Mouse (Mus musculus) liver, embryonic 15.5 days (tissue): ENCODE measurements around the gene Aph1c. TPM values are rescaled to one million over a fixed set of nuclear protein-coding genes. Genes with fewer than 3 reads are reported as not detected.
A peak's percentile ranks its signal among the peaks of the same experiment; 100 is the strongest.

ENCODE experiments used
- ATAC-seq: fragments of 200-750 bp; cut with Nextera tagmentation; 2 replicates; pipeline ENCODE4 v1.8.0; 2017; ENCODE audit warnings: moderate number of reproducible peaks, mild to moderate bottlenecking, moderate library complexity; ENCODE audit not compliant: insufficient read depth
- H3K27ac ChIP-seq: fragments of 300-500 bp; sonication (generic); replicated peaks from 2 replicates; pipeline ENCODE4 v1.5.1; 2015; ENCODE audit warnings: mild to moderate bottlenecking, inconsistent platforms
- H3K27me3 ChIP-seq: fragments of 300-500 bp; sonication (generic); 2 replicates; pipeline ENCODE4 v1.6.1; 2015; ENCODE audit warnings: mild to moderate bottlenecking, inconsistent platforms
- H3K36me3 ChIP-seq: fragments of 300-500 bp; sonication (generic); replicated peaks from 2 replicates; pipeline ENCODE4 v1.6.1; 2015; ENCODE audit warnings: moderate library complexity, mild to moderate bottlenecking, inconsistent platforms
- H3K4me1 ChIP-seq: fragments of 300-500 bp; sonication (generic); replicated peaks from 2 replicates; pipeline ENCODE4 v1.6.1; 2015; ENCODE audit warnings: inconsistent platforms
- H3K4me2 ChIP-seq: fragments of 300-500 bp; sonication (generic); 2 replicates; pipeline ENCODE4 v1.6.1; 2015; ENCODE audit warnings: moderate library complexity, mild to moderate bottlenecking, inconsistent platforms
- H3K4me3 ChIP-seq: fragments of 300-500 bp; sonication (generic); replicated peaks from 2 replicates; pipeline ENCODE4 v1.5.1; 2015; ENCODE audit warnings: mild to moderate bottlenecking, inconsistent platforms
- H3K9ac ChIP-seq: fragments of 300-500 bp; sonication (generic); 2 replicates; pipeline ENCODE4 v1.6.1; 2015; ENCODE audit warnings: moderate library complexity, mild to moderate bottlenecking, inconsistent platforms
- H3K9me3 ChIP-seq: fragments of 300-500 bp; sonication (generic); replicated peaks from 2 replicates; pipeline ENCODE4 v1.6.1; 2016; ENCODE audit warnings: inconsistent platforms
- WGBS: fragments of 180-500 bp; shearing (Covaris S2); methylation state at CpG from one replicate; pipeline ENCODE4 v1.1.7; 2015; ENCODE audit warnings: mixed read lengths; ENCODE audit not compliant: insufficient replicate concordance; 5-methylcytosine and 5-hydroxymethylcytosine counted together
- polyA plus RNA-seq: library from polyadenylated mRNA; unstranded; fragments of >200 nt; fragmentation: Nextera tagmentation; extraction: Ambion mirVana; gene quantifications from 2 replicates; pipeline ENCODE4 v1.2.1, GENCODE M21; 2015

Gene Aph1c
- polyA plus RNA-seq, 1 experiment from 2014 or later: 3.5 TPM

DNA sequence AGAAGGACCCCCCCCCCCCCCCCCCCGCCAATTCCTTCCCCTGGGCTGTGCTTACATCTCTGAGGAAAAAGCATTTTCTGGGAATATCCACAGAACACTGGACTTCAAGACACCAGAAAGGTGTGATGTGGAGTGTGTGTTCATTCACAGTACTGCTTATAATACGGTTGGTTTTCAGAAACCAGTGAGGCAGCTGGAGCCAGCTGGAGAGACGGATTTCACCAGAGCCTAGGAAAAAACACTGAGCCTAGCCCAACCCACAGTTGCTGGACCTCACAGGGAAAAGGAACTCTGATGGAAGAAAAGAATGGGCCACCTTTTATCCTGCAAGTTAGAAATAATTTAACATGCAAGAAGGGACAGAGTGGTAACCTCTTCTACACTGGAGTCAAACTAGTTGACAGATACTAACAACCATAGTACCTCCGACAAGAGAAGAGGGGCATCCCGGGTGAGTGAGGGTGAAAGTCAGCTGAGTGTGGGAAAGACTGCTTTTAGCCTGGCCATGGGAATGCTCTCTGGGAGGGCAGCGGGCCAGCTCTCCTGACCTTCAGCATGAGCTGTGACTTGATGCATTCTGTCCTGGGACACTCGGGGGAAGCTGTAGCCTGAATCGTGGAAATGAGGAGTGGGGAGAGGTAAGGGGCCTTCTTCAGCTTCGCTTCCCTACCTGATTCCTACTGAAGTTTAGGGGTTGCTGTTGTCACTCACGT lies 37.6 kb upstream of the Aph1c start:
- no peak for ATAC-seq
- WGBS: 85% methylated on average over 10 of the region's 10 CpGs

GRCm38 (mm10) chr9:66864708-66865107 lies 30.2 kb upstream of the Aph1c start:
- H3K27ac ChIP-seq: no peak overlapping the region
- H3K36me3 ChIP-seq: peaks cover 27% of the 10 kb centered on the region
- no peak for ATAC-seq
- no peak overlapping the region for H3K9ac ChIP-seq
- no peaks in the 10 kb centered on the region for H3K27me3 ChIP-seq
- H3K4me2 ChIP-seq: no peak overlapping the region
- H3K4me1 ChIP-seq: 0 out of 2 replicates have a peak, but pooled peaks cover 3% of the 10 kb centered on the region
- H3K9me3 ChIP-seq: no peaks in the 10 kb centered on the region
- H3K4me3 ChIP-seq: no peak overlapping the region
- whole genome bisulfite sequencing: 80% methylated on average over 3 of the region's 3 CpGs

More for the DNA sequence above, 37.6 kb upstream of the Aph1c start:
- no peaks in the 10 kb centered on the region for H3K9me3 ChIP-seq
- peaks cover 9% of the 10 kb centered on the region for H3K4me1 ChIP-seq
- no peak overlapping the region for H3K4me3 ChIP-seq
- H3K27ac ChIP-seq: no peak overlapping the region
- peaks cover 17% of the 10 kb centered on the region for H3K36me3 ChIP-seq
- no peak overlapping the region for H3K9ac ChIP-seq
- H3K27me3 ChIP-seq: no peaks in the 10 kb centered on the region
- no peak overlapping the region for H3K4me2 ChIP-seq

GRCm38 (mm10) chr9:66863456-66863855 lies 28.9 kb upstream of the Aph1c start:
- Histone ChIP-seq H3K9me3 (no peaks in the 10 kb centered on the region), H3K27ac (no peak overlapping the region), H3K27me3 (no peaks in the 10 kb centered on the region), H3K4me2 (no peak overlapping the region), H3K36me3 (peaks cover 40% of the 10 kb centered on the region), H3K4me1 (0 out of 2 replicates have a peak, but pooled peaks cover 11% of the 10 kb centered on the region), H3K4me3 (no peak overlapping the region), H3K9ac (no peak overlapping the region)
- 91% methylated on average over 3 of the region's 3 CpGs for WGBS
- ATAC-seq: no peak

- Histone ChIP-seq H3K4me1 (0 out of 2 replicates have a peak, but pooled peaks cover 8% of the 10 kb centered on the region), H3K27ac (no peak overlapping the region), H3K27me3 (no peaks in the 10 kb centered on the region), H3K9ac (no peak overlapping the region), H3K4me2 (no peak overlapping the region), H3K4me3 (no peak overlapping the region), H3K9me3 (no peaks in the 10 kb centered on the region), H3K36me3 (peaks cover 49% of the 10 kb centered on the region)
- ATAC-seq: no peak
- 81% methylated on average over 4 of the region's 4 CpGs for WGBS
Observed at GRCm38 (mm10) chr9:66862202-66862601, 27.7 kb upstream of the Aph1c start.

DNA sequence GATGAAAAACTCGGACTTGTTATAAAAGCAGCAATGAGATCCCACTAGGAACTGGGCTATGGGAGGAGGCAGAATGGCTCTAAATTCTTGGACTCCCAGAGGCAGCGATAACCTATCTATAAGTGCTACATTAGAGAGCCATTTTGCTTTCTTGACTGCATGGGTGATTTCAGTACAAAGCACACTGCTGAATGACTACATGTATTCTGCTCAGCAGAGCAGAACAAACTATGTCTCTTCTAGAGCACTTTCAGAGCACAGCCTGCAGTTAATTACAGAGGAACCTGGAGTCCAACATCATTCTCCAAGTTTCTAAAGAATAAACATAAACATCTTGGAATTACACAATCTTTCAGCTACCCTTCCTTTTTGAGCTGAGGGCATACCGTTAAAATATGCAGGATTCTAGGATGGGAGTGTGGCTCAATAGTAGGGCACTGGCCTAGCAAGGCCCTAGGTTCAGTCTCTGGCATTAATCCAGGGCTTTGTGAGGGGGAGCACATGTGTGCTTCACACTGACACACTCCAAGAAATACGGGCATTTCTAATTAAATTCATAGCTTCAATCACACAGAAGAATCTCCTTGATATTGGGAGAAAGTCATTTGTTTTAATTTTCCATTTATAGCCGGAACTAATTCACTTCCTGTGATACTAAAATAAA lies 26.7 kb upstream of the Aph1c start:
- 83% methylated on average over 5 of the region's 5 CpGs for WGBS
- ATAC-seq: no peak
- H3K4me3 ChIP-seq: no peak overlapping the region
- 0 out of 2 replicates have a peak, but pooled peaks cover 8% of the 10 kb centered on the region for H3K4me1 ChIP-seq
- no peak overlapping the region for H3K4me2 ChIP-seq
- H3K36me3 ChIP-seq: peaks cover 54% of the 10 kb centered on the region
- H3K27me3 ChIP-seq: no peaks in the 10 kb centered on the region
- no peak overlapping the region for H3K9ac ChIP-seq
- H3K27ac ChIP-seq: no peak overlapping the region
- H3K9me3 ChIP-seq: no peaks in the 10 kb centered on the region

- no peak overlapping the region for H3K4me3 ChIP-seq
- no peaks in the 10 kb centered on the region for H3K27me3 ChIP-seq
- 85% methylated on average over 5 of the region's 5 CpGs for WGBS
- H3K27ac ChIP-seq: no peak overlapping the region
- H3K9me3 ChIP-seq: no peaks in the 10 kb centered on the region
- H3K36me3 ChIP-seq: peaks cover 64% of the 10 kb centered on the region
- ATAC-seq: no peak
- no peak overlapping the region for H3K4me2 ChIP-seq
- 0 out of 2 replicates have a peak, but pooled peaks cover 8% of the 10 kb centered on the region for H3K4me1 ChIP-seq
- no peak overlapping the region for H3K9ac ChIP-seq
Observed at GRCm38 (mm10) chr9:66859523-66859922, 25.0 kb upstream of the Aph1c start.

DNA sequence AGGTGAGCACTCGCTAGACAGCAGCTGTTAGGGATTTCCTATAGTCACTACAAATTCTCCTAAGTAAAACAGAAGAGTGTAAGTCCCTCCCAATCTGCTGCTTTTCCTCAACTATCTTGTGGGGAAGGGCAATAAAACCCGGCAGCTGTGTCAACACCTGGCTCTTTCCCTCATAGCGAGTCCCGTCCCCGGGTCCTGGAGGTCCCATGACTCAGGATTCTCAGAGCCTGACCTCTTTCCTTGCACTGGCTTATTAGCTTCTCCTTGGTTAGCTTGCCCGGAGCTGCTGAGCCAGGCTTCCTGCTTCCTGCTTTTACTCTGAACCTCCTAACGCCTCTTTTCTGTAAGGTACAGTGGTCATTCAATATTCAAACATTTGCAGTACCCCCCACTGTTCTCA lies 21.3 kb upstream of the Aph1c start:
- 66% methylated on average over 7 of the region's 7 CpGs for WGBS
- H3K36me3 ChIP-seq: peaks cover 78% of the 10 kb centered on the region
- no peaks in the 10 kb centered on the region for H3K27me3 ChIP-seq
- ATAC-seq: no peak
- H3K27ac ChIP-seq: no peak overlapping the region
- H3K4me3 ChIP-seq: no peak overlapping the region
- no peak overlapping the region for H3K4me2 ChIP-seq
- H3K9ac ChIP-seq: no peak overlapping the region
- 0 out of 2 replicates have a peak, but pooled peaks cover 8% of the 10 kb centered on the region for H3K4me1 ChIP-seq
- H3K9me3 ChIP-seq: no peaks in the 10 kb centered on the region

DNA sequence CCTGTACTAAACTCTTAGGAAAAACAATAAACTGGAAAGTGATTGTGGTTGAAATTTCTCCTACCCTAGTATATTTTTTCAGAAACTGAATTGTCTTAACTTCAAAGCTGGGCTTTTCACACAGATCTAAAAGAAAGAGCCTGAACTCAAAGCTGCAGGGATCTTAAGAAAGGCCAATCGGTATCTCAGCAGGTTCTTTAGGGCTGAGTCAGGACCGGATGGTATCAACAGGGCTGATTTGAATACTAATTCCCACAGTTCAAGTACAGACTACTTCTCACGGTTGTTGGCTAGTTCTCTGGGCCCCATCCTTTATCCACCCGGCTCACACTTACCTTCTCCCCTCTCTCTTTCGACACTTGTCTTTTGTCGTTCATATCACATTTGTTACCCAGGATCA lies 18.1 kb upstream of the Aph1c start:
- H3K27me3 ChIP-seq: no peaks in the 10 kb centered on the region
- no peak overlapping the region for H3K4me2 ChIP-seq
- H3K4me3 ChIP-seq: no peak overlapping the region
- no peak for ATAC-seq
- no peak overlapping the region for H3K9ac ChIP-seq
- no peaks in the 10 kb centered on the region for H3K4me1 ChIP-seq
- peaks cover 73% of the 10 kb centered on the region for H3K36me3 ChIP-seq
- no peaks in the 10 kb centered on the region for H3K9me3 ChIP-seq
- WGBS: 73% methylated on average over 6 of the region's 6 CpGs
- no peak overlapping the region for H3K27ac ChIP-seq

GRCm38 (mm10) chr9:66850966-66851365 lies 16.4 kb upstream of the Aph1c start:
- Histone ChIP-seq H3K27me3 (no peaks in the 10 kb centered on the region), H3K4me1 (0 out of 2 replicates have a peak, but pooled peaks cover 8% of the 10 kb centered on the region), H3K27ac (no peak overlapping the region), H3K4me2 (no peak overlapping the region), H3K9ac (no peak overlapping the region), H3K4me3 (no peak overlapping the region), H3K9me3 (no peaks in the 10 kb centered on the region), H3K36me3 (peaks cover 83% of the 10 kb centered on the region)
- no peak for ATAC-seq
- 73% methylated on average over 5 of the region's 5 CpGs for WGBS

DNA sequence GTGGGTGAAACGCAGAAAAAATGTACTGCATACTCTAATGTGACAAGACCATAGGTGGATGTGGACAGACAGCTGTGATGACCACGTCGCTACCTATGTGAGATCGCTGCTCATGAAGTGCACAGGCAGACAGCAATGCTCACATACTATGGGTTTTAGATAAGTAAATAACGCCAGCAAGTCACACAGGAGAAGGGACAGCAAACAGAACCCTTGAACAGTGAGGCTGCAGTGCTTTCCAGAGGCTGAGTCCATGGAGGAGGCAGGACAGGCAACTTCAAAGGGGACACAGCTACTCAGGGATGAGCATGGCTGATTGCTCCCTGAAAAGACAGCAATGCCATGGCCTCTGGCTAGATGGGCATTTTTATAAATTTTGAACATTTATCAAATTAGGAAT lies 12.3 kb upstream of the Aph1c start:
- ATAC-seq: 0 out of 2 replicates have a peak, but pooled peaks have one; percentile 18
- Histone ChIP-seq H3K36me3 (peaks cover 76% of the 10 kb centered on the region), H3K4me3 (no peak overlapping the region), H3K9ac (no peak overlapping the region), H3K4me2 (no peak overlapping the region), H3K27ac (no peak overlapping the region), H3K9me3 (no peaks in the 10 kb centered on the region), H3K27me3 (no peaks in the 10 kb centered on the region), H3K4me1 (0 out of 2 replicates have a peak, but pooled peaks cover 8% of the 10 kb centered on the region)
- 77% methylated on average over 5 of the region's 5 CpGs for WGBS

- WGBS: under 1% methylated on average over 24 of the region's 24 CpGs
- H3K27ac ChIP-seq: no peak overlapping the region; the same call in 1 of the 2 replicates
Observed at GRCm38 (mm10) chr9:66835097-66835480, 563 bp upstream of the Aph1c start.

More at GRCm38 (mm10) chr9:66835097-66835480, 563 bp upstream of the Aph1c start:
- H3K27me3 ChIP-seq: no peaks in the 10 kb centered on the region
- H3K4me1 ChIP-seq: peaks cover 25% of the 10 kb centered on the region
- H3K4me3 ChIP-seq: peak overlapping the region; percentile 63
- H3K9ac ChIP-seq: peak overlapping the region; percentile 58
- H3K36me3 ChIP-seq: peaks cover 8% of the 10 kb centered on the region
- no peaks in the 10 kb centered on the region for H3K9me3 ChIP-seq
- peak overlapping the region; percentile 99 for H3K4me2 ChIP-seq
- peak; percentile 43 for ATAC-seq
